Mouse (Mus musculus) testis, postnatal 10 days (tissue): ENCODE data around the gene Drap1.
"Not testable (repeated sequence)": the region's sequence is repeated elsewhere in the genome, so short reads cannot be mapped to it uniquely, and the experiment has no call there.

ENCODE experiments used
- DNase-seq: peaks from one replicate; pipeline ENCODE4 v3.0.0; 2021; ENCODE audit warnings: low spot score

Gene Drap1

DNA sequence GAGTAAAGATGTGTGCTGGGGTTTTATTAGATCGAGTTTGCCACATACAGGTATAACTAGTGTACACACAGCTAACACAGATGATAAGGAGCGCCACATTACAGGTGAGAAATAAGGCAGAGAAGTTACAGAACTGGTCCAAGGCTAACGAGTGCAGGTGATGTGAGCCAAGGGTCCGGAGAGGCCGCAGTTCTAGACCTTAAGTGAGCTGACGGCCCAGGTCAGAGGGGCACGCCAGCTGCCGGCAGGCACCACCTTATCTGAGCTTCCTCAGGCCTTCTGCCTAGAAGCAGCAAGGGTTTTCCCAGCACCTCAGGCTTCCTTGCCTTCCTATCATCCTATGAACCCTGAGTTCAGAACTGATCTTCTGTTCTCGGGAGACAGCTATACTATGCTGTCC lies 5.1 kb downstream of the Drap1 start:
- no peak for DNase-seq

DNA sequence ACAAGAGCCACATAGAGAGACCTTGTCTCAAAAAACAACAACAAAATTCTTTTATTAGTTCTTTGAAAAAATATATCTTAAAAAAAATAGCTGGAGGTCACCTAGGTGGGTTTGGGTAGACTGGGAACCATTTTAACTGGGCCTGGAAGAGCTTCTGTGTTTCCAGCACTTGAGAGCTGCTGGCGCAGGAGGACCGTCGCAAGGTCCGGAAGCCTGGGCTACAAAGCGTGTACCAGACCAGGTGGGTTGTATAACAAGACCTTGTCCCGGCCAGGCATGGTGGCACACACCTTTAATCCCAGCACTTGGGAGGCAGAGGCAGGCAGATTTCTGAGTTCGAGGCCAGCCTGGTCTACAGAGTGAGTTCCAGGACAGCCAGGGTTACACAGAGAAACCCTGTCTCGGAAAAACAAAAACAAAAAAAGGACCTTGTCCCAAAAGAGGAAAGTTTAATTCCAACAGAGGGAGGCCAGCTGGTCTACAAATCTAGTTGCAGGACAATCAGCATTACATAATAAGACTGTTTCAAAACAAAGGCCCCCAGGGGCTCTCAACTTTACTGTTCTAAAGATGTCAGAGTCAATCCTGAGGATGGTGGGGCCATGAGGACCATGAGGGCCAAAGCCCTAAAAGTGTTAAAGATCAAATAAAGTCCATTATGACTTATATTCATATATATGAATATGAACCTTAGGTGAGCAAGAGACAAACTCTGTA lies 5.9 kb downstream of the Drap1 start:
- no peak for DNase-seq

DNA sequence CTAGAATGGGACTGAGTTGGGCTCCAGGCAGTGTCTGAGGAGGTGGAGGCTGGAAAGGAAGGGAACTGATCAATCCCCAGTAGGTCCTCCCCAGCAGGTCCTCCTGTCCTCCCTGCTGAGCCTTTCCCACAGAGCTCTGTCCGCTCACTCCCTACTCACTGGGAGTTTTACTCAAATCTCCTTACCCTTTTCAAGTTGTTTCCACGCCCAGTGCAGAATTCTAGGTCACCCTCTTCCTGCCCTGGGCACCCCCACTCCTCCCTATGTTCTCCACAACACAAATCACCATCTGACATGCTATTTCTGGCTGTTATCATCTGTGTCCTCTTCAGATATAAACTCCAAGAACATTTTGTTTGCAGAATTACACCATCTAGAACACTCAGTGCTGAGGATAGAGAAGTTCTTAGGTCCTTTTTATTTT lies 10.2 kb downstream of the Drap1 start:
- DNase-seq: no peak

DNA sequence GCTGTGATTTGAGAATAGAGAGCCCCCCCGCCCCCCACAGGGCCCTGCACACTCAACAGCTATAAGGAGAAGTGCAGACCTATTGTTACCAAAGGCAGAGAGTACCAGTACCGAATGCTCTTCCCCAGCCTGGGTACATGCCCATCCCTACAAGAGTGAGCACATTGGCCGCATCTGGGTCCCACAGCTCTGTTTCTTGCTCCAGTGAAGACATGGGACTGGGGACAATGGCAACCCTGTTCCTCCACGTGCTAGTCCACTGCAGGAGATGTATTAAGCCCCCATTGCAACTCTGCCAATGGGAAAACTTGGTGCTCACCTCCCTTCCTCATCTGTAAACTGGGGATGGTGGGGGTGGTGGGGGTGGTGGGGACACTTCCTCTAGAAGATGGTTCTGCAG lies 10.9 kb downstream of the Drap1 start:
- DNase-seq: no peak

DNA sequence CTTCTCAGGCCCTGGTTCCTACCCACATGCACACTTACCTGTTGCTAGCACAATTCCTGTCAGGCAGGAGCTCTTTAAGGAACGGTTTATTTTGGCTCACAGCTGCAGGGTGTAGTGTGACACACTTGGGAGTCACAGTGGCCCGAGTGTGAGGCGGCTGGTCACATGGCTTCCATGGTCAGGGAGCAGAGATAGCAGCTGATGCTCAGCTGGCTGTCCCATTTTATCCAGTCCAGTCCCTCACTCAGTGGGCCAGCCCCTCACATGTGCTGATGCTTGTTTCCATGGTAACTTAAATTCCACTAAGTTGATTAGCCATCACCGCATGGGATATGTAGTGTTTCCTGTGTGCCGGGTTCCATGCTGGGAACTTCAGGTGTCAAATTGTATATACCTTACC lies 12.8 kb downstream of the Drap1 start:
- no peak for DNase-seq

DNA sequence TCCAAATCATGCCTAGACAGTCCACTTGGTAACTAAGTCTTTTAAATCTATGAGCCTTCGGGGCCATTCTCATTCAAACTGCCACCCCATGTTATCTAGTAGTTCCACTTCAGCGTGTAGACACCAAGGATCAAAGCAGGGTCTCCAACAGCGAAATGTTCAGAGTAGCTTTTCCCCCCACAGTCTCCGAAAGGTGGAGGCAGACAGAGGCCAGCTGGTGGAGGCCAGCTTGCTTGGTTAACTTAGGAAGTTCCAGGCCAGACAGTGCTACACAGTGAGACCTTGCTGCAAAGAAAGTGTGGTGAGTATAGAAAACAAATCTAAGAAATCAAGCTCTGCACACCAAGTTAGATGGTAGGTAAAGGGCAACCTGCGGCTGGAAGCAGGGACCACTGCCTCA lies 14.1 kb downstream of the Drap1 start:
- DNase-seq: no peak

DNA sequence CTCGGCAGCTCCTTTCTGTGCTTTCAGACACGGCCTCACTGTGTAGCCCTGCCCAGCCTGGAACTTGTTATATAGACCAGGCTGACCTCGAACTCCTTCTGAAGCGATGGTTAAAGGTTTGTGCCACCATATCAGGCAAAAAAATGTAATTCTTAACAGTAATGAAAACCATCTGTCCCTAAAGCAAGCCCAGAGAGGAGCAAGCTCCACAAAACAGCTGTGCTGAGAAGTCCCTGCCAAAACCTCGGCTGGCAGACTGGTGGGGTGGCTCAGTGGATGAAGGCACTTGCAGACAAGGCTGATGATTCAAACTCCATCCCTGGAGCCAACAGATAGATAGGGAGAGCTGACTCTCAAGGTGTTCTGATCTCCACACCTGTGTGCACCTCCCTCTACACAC lies 15.7 kb downstream of the Drap1 start:
- DNase-seq: peak; percentile 63

DNA sequence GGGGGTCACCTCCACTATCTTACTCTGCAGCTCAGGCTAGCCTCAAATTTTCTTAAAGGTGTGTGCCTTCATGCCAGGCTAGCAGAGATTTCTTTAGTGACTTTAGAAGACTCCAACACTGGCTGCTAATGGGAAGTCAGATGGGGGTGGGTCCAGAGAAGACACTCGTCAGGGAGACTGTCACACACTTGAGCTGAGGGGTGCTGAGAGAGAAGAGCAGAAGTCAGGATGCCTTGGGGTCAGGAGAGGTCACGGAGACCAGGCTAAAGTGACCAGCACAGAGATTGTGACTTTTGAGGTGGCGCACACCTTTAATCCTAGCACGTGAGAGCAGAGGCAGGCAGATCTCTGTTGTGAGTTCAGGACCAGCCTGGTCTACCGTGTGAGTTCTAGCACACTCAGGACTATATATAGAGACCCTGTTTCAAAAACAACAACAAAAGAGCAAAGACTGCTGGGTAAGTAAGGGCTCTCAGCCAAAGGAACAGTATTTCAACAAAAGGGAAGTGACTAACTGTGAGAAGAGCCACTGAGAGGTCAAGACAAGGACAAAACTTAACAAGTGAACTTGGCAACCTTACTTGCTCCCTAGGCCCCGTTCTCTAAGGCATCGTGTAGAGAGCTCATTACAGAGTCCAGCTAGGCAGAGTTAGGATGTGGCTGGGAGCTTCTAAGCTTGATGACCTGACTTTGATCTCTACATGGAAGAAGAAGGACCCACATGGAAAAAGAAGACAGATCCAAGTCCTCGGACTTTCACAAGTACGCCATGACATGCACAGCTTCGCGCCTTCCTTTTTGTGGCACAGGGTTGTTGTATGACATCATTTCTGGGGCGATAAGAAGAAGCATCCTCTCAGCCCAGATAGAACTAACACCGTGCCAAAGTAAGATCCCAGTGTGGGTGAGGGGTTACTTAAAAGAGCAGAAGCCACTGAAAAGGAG lies 16.4 kb downstream of the Drap1 start:
- no peak for DNase-seq

DNA sequence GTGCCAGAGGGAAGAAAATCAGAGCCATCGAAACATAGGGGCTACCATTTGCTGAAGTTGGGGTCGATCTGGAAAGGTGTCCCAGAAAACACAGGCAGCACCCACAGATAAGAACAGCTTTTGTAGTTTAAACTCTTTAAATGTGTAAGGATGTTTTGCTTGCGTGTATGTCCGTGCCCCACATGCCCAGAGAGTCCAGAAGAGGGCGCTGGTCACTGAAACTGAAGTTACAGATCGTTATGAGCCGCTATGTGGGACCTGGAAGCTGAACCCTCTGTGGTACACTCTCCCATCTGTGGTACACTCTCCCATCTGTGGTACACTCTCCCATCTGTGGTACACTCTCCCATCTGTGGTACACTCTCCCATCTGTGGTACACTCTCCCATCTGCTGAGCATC lies 17.6 kb downstream of the Drap1 start:
- peak; percentile 78 for DNase-seq

DNA sequence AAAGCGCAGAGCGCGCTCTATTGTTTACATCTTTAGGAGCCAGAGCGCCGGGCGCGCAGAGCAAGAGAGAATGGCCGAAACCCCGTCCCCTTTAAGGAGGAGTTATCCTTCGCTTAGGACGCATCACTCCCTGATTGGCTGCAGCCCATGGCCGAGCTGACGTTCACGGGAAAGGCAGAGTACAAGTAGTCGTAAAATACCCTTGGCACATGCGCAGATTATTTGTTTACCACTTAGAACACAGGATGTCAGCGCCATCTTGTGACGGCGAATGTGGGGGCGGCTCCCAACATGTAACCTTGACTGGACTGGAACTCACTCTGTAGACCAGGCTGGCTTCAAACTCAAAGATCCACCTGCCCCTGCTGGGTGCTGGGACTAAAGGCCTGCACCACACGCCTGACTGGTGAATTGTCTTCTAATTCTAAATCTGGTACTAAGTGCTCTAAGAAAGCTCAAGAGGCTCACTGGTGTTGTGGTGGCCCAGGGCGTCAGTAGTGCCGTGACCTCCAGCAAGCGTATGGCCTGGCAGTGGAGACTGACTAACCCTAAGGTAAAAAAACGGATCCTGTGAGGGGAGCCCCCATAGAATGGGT lies 18.1 kb downstream of the Drap1 start:
- DNase-seq: not testable (repeated sequence)

DNA sequence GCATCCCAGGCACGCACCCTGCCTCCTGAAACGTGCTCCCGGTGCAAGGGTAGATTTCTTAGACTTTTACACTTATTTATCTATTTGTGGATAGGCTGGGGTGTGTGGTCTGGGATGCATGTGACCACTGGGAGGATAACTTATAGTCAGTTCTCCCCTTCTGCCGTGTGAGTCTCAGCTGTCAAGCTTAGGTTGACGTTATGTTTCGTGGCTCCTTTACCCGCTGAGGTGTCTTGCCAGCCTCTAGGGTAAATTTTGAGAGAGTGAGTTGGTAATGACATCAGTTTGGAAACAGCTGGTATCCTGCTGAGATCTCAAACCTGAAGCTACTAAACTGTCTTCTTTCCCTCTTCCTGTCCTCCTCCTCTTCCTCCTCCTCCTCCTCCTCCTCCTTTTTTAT lies 18.9 kb downstream of the Drap1 start:
- no peak for DNase-seq

DNA sequence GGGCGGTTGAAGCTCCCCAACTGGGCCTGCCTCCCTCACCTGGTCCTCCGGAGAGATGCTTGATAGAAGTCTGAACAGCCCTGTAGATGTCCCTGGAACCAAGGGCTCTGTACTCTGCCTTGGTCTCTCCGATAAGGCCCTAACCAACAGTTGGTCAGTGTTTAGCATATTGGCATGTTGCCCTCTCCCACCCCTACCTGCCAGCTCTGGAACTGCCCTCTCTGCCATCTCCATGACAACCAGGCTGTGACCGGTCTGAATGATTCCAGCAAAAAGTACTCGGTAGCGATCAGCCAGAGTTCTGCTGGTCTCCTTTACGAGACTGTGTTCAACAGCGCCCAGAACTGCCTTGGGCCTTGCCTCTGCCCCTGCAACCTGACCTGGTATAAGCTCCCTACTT lies 22.5 kb downstream of the Drap1 start, which contains the start of gene Tsga10ip:
Tsga10ip (minus strand) TSS at position 234 of the 400 bp plus-strand sequence.
- no peak for DNase-seq

DNA sequence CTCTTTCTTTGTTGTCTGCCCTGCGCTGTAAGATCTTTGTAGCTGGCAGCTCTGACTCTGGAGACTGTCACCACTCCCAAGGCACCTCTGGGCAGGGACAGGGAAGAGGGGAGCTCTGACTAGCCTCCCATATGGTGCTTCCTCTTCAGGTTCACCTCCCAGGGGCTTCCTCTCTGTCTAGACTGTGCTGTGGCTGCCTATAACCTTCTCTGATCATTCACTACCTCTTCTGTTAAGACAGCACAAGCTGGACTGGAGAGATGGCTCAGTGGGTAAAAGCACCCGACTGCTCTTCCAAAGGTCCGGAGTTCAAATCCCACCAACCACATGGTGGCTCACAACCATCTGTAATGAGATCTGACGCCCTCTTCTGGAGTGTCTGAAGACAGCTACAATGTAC lies 23.7 kb downstream of the Drap1 start:
- DNase-seq: not testable (repeated sequence)

DNA sequence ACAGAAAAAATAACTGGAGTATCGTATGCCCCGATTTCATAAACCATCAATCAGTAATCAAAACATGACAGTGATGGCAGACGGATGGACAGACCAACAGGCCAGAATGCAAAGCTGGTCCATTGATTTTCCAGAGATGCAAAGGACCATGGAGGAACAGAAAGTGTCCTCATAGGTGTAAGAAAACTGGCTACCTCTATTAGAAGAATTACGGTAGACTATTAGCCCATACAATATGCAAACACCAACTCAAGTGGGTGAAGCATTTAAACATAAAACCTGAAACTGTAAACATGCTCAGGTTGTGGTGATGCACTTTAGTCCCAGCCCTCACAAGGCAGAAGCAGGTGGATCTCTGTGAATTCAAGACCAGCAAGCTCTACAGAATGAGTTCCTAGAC lies 29.4 kb downstream of the Drap1 start:
- no peak for DNase-seq

DNA sequence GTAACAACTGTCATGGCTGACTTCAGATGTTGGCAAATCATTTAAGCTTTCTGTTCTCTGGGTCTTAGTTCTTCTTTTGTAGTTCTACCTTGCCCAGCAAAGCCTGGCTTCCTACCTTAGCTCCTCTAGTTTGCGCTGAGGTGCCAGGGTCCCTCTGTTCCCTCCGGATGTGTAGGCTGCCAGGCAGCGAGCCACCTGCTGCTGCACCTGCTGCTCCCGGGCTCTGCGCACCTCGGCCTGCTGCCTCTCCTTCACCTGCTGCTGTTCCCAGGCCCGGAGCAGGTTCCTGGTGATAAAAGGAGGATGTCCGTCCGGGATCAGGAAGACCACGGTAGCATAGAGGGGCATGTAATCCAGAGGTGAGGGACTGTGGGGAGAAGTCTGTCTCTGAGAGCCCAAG lies 30.6 kb downstream of the Drap1 start:
- no peak for DNase-seq

DNA sequence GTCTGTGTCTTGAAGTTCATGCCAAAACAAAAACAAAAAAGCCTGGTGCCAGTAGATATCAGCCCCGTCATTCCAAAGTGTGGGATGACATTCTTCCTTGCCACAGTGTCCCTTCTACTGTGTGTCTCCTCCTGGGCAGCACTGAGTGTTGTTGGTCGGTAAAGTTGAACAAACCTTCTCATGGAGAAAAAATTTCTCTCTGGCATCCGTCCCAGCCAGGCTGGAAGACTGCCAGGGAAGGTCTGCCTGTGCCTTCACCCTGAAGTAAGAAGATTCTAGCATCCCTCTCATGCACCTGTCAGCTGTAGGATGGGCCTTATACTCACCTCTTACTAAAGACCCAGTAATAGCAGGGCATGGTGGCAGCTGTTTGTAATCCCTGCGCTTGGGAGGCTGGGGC lies 31.9 kb downstream of the Drap1 start:
- peak; percentile 92 for DNase-seq

DNA sequence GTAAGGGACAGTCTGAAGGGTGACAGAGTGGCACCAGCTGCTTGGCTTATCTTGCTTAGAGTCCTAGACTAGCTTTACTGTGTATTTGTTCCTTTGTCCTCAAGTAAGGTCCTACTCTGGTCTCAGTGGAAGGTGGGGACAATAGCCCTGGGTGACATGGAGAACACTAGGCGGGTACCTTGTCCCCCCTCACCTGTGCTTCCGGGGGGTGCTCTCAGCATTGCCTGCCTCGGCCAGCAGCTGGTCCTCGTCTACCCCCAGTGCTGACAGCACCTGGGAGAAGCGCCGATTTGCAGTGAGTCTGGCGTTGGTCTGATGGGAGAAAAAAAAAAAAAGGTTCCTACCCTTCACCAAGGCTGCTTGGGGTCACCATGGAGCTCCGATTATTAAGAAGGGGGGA lies 34.4 kb downstream of the Drap1 start:
- no peak for DNase-seq

DNA sequence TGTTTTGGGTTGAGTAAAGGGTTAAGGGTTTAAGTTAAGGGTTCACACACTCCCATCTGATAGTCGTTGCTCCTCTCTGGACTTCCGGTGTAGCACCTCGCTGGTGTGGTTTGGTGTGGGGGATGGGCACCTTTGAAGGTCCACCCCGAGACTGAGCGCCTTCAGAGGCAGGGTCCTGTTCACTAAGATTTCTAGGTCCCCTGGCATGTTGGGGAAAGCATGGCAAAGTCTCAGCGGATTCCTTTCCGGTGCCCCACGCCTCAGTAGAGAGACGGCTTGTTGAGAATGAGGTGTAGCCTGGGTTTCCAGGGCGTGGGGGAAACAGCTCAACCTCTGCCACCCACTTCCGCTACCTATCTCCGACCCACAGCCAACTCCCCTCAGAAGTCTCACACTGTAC lies 35.1 kb downstream of the Drap1 start:
- DNase-seq: peak; percentile 68

DNA sequence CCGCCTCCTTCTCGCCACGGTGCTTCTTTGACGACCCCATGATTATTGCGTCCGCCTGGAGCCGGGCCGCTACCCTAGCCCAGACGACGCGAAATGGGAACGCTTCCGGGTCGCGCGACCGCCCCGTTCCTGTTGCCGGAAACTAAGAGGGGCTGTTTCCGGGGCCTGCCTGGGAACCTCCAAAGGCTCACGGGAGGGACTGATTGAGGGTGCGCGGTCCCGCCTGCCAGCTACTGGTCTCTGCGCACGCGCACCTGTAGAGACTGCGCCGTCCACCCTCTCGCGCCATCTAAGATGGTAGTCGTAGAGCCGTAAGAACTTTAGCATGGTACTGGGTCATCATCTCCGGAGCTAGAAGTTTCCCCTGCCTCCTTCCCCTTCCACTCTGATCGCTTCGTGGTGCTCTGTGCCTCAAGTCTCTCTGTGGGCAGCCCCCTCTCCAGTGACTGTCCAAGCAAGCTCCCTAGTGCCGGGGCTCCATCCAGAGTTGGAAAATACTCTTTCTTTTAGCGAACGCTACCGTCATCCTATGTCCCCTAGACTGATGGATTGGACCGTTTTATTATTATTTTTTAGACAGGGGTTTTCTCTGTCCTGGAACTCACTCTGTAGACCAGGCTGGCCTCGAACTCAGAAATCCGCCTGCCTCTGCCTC lies 36.1 kb downstream of the Drap1 start, which contains the start of gene Sart1:
Sart1 (minus strand) TSS at position 116 of the 655 bp plus-strand sequence.
- peak; percentile 93 for DNase-seq

DNA sequence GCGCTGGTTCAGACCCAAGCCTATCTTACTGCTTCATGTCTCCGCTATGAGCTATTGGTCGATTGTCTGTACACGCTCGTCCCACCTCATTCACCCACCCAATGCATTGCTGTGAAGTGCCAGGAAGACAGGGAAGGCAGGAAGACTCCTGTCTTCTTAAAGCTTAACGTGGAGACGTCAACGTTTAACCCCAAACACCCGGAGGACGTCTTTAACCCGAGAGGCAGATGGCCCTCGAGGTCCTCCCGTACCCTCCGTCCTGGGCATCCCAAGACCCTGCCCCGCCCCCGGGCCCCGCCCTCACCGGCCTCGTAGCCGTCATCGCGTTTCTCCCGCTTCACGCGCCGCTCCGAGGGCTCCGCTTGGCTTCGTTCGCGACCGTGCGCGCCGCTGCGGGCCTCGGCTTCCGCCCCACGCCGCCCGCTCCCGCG lies 36.8 kb downstream of the Drap1 start:
- DNase-seq: peak; percentile 75

DNA sequence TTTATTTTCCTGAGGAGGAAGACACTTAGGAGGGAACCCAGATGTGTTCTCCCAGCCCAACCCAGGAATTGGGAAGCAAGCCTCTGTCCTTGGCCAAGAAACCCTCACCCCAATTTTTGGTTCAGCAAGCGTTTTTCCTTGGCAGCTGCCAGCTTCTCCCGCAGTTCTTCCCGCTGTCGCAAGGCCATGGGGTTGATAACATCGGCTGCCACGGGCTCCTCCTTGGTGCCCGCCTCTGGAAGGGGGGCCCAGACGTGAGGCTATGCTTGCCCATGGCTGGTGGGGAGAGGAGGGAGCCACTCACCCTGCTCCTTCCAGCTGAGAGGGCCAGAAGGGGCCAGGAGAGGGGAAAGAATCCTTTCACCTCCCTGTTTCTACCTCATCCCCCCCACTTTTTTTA lies 40.1 kb downstream of the Drap1 start:
- no peak for DNase-seq

DNA sequence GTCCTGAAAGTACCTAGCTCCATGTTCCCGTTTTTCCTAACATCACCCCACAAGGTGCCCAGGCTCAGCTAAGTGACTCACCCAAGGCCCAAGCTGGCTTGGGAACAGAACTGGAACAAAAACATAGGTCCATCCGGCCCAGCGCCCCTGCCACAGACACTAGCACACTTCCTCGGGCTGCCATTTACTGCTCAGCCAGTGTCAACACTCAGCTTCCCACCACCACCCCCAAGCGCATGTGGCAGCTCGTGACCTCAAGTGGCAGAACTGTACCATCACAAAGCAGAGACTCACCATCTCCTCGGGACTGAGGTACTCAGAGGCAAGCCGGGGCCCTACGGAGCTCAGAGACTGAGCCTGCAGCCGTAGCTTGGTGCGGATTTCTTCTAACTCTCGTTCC lies 41.5 kb downstream of the Drap1 start:
- no peak for DNase-seq
